Mouse (Mus musculus) limb, embryonic 11.5 days (tissue): Measurements from ENCODE around the gene Wbp2. TPM values are rescaled to one million over a fixed set of nuclear protein-coding genes. Genes with fewer than 3 reads are reported as not detected.

ENCODE experiments used
- ATAC-seq: fragments of 200-750 bp; cut with Nextera tagmentation; 2 replicates; pipeline ENCODE4 v1.8.0; 2017; ENCODE audit warnings: low read depth; ENCODE audit not compliant: insufficient number of reproducible peaks, low FRiP score, low TSS enrichment
- DNase-seq: peaks from one replicate; pipeline ENCODE4 v3.0.0-alpha.2; 2015; ENCODE audit warnings: low spot score
- H3K27ac ChIP-seq: fragments of 300-500 bp; sonication (generic); replicated peaks from 2 replicates; pipeline ENCODE4 v1.5.1; 2014; ENCODE audit warnings: low read depth, mild to moderate bottlenecking, low read length
- H3K27me3 ChIP-seq: fragments of 300-500 bp; sonication (generic); 2 replicates; pipeline ENCODE4 v1.6.1; 2014; ENCODE audit warnings: mild to moderate bottlenecking, low read length, mixed read lengths; ENCODE audit not compliant: control insufficient read depth, insufficient read depth
- H3K36me3 ChIP-seq: fragments of 300-500 bp; sonication (generic); 2 replicates; pipeline ENCODE4 v1.6.1; 2014; ENCODE audit warnings: mild to moderate bottlenecking, low read length, moderate library complexity, mixed read lengths; ENCODE audit not compliant: control insufficient read depth, insufficient read depth
- H3K4me1 ChIP-seq: fragments of 300-500 bp; sonication (generic); 2 replicates; pipeline ENCODE4 v1.6.1; 2014; ENCODE audit warnings: low read length, mixed read lengths; ENCODE audit not compliant: control insufficient read depth, insufficient read depth
- H3K4me2 ChIP-seq: fragments of 300-500 bp; sonication (generic); 2 replicates; pipeline ENCODE4 v1.6.1; 2014; ENCODE audit warnings: low read depth, mild to moderate bottlenecking, moderate library complexity; ENCODE audit not compliant: severe bottlenecking
- H3K4me3 ChIP-seq: fragments of 300-500 bp; sonication (generic); 2 replicates; pipeline ENCODE4 v1.5.1; 2014; ENCODE audit warnings: low read depth, low read length
- H3K9ac ChIP-seq: fragments of 300-500 bp; sonication (generic); 2 replicates; pipeline ENCODE4 v1.6.1; 2014; ENCODE audit warnings: mild to moderate bottlenecking, low read length
- H3K9me3 ChIP-seq: fragments of 300-500 bp; sonication (generic); 2 replicates; pipeline ENCODE4 v1.6.1; 2016; ENCODE audit warnings: low read length; ENCODE audit not compliant: control insufficient read depth
- WGBS: fragments of 180-500 bp; shearing (Covaris S2); extraction: QIAGEN DNeasy Blood & Tissue Kit; methylation state at CpG from one replicate; pipeline ENCODE4 v1.1.7; 2014; 5-methylcytosine and 5-hydroxymethylcytosine counted together
- polyA plus RNA-seq: library from polyadenylated mRNA; unstranded; fragments of >200 nt; fragmentation: Nextera tagmentation; extraction: Ambion mirVana; gene quantifications from 2 replicates; pipeline ENCODE4 v1.2.1, GENCODE M21; 2014

The Wbp2 gene
- polyA plus RNA-seq, 1 experiment from 2014 or later = 49.3 TPM

DNA sequence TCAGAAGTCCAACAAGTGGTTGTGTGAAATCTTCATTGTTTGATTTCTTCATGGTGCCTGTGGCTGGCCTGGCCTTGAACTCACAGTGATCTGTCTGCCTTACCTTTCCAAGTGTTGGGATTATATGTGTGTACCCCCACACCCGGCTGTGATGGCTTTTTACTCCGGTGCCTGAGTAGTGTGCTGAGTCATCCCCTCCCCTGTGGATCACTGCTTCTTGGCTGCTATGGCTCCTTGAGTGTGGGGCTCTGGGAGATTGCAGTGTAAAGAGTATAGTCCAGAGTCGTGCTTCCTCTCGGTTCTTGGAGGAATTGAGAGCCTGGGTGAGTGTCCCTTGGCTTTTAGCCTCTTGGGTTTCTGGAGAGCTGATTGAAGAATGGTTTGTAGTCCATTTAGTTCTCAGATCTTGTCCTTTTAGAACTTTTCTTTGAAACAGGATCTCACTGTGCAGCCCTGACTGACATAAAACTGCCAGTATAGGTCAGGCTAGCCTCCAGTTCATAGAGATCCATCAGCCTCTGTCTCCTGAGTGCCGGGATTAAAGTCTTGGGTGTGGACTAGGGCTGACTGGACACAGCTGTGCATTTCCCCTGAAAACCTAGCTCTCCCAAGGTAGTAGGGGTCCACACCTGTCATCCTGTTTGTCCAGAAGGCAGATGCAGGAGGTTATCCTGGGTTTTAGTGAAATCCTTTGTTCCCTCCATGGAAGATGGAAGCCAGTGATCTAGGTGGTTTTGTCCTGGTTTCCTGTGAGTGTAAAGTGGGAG lies 44.2 kb downstream of the Wbp2 start:
- WGBS = 59% methylated on average over 5 of the region's 5 CpGs
- H3K9me3 ChIP-seq = no peaks in the 10 kb centered on the region
- no peak overlapping the region for H3K4me2 ChIP-seq
- ATAC-seq (no peak), DNase-seq (no peak)
- no peaks in the 10 kb centered on the region for H3K27me3 ChIP-seq
- no peak overlapping the region for H3K4me3 ChIP-seq
- H3K27ac ChIP-seq = no peak overlapping the region
- H3K36me3 ChIP-seq = peaks cover 25% of the 10 kb centered on the region
- no peaks in the 10 kb centered on the region for H3K4me1 ChIP-seq
- H3K9ac ChIP-seq = no peak overlapping the region

DNA sequence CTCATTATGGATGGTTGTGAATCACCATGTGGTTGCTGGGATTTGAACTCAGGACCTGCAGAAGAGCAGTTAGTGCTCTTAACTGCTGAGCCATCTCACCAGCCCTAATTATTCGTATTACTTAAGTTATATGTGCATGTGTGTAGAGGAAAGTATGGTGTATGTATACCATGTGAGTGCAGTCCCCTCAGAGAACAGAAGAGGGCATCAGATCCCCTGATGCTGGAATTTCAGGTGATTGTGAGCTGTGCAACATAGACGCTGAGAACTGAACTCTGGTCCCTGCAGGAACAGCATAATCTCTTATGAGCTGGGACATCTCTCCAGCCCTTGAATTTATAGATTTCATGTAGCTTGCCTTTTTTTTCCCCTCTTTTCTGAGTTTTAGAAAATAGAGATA lies 45.0 kb downstream of the Wbp2 start:
- no peaks in the 10 kb centered on the region for H3K9me3 ChIP-seq
- H3K4me3 ChIP-seq = no peak overlapping the region
- DNase-seq = no peak
- H3K4me1 ChIP-seq = no peaks in the 10 kb centered on the region
- H3K36me3 ChIP-seq = peaks cover 21% of the 10 kb centered on the region
- no peak for ATAC-seq
- no peak overlapping the region for H3K9ac ChIP-seq
- no peaks in the 10 kb centered on the region for H3K27me3 ChIP-seq
- H3K4me2 ChIP-seq = no peak overlapping the region
- 98% methylated on average over 2 of the region's 2 CpGs for WGBS
- no peak overlapping the region for H3K27ac ChIP-seq

DNA sequence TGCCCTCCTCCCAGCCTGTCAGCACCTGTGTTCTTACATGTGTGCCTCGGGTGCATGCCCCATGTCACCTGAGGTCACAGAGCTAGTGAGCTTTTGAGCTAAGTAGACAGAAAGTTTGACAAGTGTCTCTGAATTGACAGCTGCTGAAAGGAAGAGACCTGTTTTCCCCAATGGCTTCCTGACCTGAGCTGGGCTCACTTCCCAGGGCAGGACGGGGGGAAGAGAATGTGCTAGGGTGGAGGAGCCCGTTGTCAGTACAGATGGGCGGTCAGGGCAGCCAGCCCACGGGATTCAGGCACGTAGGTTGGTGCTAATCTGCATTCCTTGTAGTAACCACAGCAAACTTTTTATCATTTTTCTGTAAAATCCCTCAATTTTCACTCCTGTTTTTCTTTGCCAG lies 46.2 kb downstream of the Wbp2 start:
- 93% methylated on average over 6 of the region's 6 CpGs for WGBS
- Histone ChIP-seq H3K27ac (no peak overlapping the region), H3K9me3 (no peaks in the 10 kb centered on the region), H3K36me3 (peaks cover 19% of the 10 kb centered on the region), H3K4me2 (no peak overlapping the region), H3K4me1 (no peaks in the 10 kb centered on the region), H3K9ac (no peak overlapping the region), H3K27me3 (no peaks in the 10 kb centered on the region), H3K4me3 (no peak overlapping the region)
- ATAC-seq = no peak
- DNase-seq = no peak

DNA sequence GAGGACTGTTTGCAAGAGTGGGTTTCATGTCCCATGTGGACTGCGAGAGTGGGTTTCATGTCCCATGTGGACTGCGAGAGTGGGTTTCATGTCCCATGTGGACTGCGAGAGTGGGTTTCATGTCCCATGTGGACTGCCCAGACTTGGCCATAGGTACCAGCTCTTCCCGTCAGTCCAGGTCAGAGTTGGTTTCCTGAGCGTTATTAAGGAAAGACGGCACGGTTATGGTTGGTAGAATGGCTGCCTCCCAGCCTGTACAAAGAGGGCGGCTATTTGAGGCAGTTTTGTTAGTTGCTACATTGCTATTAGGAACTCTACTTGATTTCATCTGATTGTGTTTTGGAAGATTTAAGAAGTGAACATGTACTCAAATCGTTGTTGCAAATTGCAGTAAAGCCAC lies 49.0 kb downstream of the Wbp2 start:
- no peaks in the 10 kb centered on the region for H3K4me1 ChIP-seq
- DNase-seq (no peak), ATAC-seq (no peak)
- H3K4me2 ChIP-seq = no peak overlapping the region
- H3K27me3 ChIP-seq = no peaks in the 10 kb centered on the region
- no peak overlapping the region for H3K27ac ChIP-seq
- H3K4me3 ChIP-seq = no peak overlapping the region
- WGBS = 94% methylated on average over 9 of the region's 9 CpGs
- H3K9ac ChIP-seq = no peak overlapping the region
- H3K36me3 ChIP-seq = peaks cover 18% of the 10 kb centered on the region
- no peaks in the 10 kb centered on the region for H3K9me3 ChIP-seq

DNA sequence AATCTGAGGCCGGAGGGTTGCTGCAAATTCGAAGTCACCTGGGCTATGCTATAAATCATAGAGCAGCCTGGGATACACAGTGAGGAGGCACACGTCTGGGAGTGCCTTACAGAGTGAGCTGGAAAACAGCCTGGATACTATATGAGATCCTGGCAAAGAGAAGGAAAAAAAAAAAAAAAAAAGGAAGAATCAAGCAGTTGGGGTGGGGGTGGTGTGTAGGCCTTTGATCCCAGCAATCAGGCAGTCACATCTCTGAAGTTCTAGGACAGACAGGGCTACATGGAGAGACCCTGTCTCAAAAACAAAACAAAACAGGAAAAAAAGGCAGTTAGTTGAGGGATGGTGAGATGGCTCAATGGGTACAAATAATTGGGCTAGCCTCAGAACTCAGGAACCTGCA lies 50.1 kb downstream of the Wbp2 start:
- Histone ChIP-seq H3K27ac (no peak overlapping the region), H3K9ac (no peak overlapping the region), H3K36me3 (peaks cover 13% of the 10 kb centered on the region), H3K4me1 (0 out of 2 replicates have a peak, but pooled peaks cover 2% of the 10 kb centered on the region), H3K9me3 (no peaks in the 10 kb centered on the region), H3K27me3 (no peaks in the 10 kb centered on the region), H3K4me2 (no peak overlapping the region), H3K4me3 (no peak overlapping the region)
- 65% methylated on average over 3 of the region's 3 CpGs for WGBS
- DNase-seq = no peak
- no peak for ATAC-seq

DNA sequence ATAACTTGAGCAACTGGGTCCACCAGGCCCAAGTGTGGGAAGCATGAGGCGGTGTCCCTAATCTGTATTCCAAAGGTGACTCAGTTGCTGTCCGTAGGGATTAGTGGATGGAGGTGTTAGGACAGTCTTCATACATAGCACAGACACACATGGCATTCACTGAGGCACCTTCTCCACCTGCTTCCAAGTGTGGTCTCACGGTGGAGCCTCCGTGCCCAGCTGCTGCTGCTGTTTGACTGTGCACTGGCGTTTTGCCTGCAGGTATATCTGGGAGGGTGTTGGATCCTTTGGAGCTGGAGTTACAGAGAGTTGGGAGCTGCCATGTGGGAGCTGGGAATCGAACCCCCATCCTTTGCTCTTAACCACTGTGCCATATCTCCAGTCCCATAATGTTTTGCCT lies 52.2 kb downstream of the Wbp2 start:
- Histone ChIP-seq H3K9ac (no peak overlapping the region), H3K27ac (no peak overlapping the region), H3K36me3 (peaks cover 5% of the 10 kb centered on the region), H3K27me3 (no peaks in the 10 kb centered on the region), H3K4me3 (no peak overlapping the region), H3K4me2 (no peak overlapping the region), H3K4me1 (0 out of 2 replicates have a peak, but pooled peaks cover 6% of the 10 kb centered on the region), H3K9me3 (no peaks in the 10 kb centered on the region)
- no peak for ATAC-seq
- 93% methylated on average over 6 of the region's 6 CpGs for WGBS
- DNase-seq = no peak

DNA sequence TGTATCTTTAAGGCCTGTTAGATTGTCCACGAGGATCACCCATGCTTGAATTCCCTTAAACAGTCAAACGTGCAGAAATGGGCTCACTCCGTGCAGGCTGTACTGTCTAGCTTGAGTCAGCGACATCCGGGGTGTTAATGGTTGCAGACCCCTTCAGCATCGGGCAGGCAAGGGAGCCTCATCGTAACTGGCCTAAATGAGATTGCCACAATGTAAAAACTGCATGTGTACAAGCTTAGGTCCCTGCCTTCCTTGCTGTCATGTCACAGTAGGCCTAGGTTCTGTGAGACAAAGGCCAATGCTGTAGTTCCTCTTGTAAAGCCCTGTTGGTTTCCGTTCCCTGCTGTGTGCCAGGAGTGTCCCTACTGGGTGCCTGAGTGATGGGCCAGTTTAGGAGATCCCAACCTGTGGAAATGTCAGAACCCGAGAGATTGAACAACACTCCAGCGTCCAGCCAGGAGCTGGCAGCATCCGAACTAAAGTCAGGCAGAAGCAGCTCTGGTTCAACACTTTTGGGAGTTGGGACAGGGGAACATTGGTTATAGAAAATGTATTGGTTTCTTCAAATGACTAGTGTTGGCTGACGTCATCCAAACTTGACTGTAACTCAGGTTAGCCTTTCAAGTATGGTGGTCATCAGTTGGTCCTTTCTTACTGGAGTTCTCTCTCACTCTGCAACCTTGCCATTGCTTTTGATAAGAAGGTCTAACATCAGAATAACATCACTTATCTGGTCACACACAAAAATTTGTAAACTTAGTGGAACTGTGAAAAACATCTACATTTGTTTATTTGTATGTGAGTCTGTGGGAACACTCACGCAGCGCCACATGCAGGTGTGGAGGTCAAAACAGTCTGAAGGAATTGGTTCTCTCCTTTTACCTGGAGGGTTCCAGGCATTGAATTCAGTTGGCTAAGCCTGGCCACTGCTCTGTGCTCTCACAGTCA lies 55.6 kb downstream of the Wbp2 start:
- Histone ChIP-seq H3K4me2 (peak overlapping the region; percentile 90), H3K9me3 (no peaks in the 10 kb centered on the region), H3K27ac (peak overlapping the region; percentile 97), H3K4me3 (peak overlapping the region; percentile 70), H3K36me3 (no peaks in the 10 kb centered on the region), H3K4me1 (0 out of 2 replicates have a peak, but pooled peaks cover 6% of the 10 kb centered on the region), H3K9ac (peak overlapping the region; percentile 90), H3K27me3 (no peaks in the 10 kb centered on the region)
- DNase-seq (peak; percentile 58), ATAC-seq (0 out of 2 replicates have a peak, but pooled peaks have one; percentile 14)
- WGBS = 31% methylated on average over 14 of the region's 14 CpGs

DNA sequence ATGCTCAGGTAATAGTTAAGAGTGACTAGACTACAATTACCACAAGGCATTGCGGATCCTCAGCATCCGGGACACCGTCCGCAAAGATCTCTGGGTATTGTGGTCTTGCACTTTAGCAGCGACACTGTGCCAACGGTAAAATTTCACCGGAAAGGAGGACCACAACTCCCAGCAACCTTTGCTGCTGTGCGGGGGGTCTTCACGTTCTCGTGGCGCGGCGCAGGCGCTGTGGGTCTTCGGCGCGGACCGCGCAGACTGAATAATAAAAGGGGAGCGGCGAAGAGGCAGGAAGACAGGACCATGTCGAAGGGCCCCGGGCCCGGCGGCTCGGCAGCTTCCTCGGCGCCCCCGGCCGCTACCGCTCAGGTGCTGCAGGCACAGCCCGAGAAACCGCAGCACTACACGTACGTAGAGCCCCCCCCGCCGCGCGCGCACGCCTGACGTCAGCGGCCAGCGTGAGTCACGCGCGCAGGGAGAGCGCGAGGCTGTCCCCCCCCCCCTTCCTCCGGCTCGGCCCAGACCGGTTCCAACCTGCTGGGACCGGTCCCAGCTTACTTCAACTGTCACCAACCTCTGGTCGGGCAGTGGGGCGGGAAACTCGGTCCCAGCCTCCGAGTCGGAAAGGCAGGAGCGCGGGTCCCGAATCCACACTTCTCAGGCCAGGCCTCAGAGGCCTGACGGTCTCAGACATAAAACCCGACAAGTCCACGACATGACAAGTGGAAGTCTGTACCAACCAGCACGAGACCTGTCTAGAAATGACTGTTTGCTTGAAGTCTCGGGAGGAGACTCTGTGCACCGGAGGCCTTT lies 56.5 kb downstream of the Wbp2 start, which contains the start of gene Unk:
Gene Unk, plus strand, starts transcription at position 235 of the 810 bp plus-strand sequence.
- H3K4me1 ChIP-seq = 0 out of 2 replicates have a peak, but pooled peaks cover 6% of the 10 kb centered on the region
- WGBS = under 1% methylated on average over 67 of the region's 67 CpGs
- H3K4me3 ChIP-seq = peak within 1 kb of the TSS; percentile 70
- peak within 1 kb of the TSS; percentile 90 for H3K4me2 ChIP-seq
- H3K9ac ChIP-seq = peak within 1 kb of the TSS; percentile 90
- H3K27me3 ChIP-seq = no peaks in the 10 kb centered on the region
- ATAC-seq = peak; percentile 95
- H3K9me3 ChIP-seq = no peaks in the 10 kb centered on the region
- H3K27ac ChIP-seq = peak within 1 kb of the TSS; percentile 97
- DNase-seq = peak; percentile 99
- no peaks in the 10 kb centered on the region for H3K36me3 ChIP-seq
